Mouse (Mus musculus) hindbrain, embryonic 14.5 days (tissue): ENCODE measurements at regions not wholly inside any gene's neighbourhood (a gene's known extent, or its start where the extent isn't known, plus 50 kb on each side); places are given as distances from the start of the nearest gene placed in this dataset.
A peak's percentile ranks its signal among the peaks of the same experiment; 100 is the strongest.

Source experiments
- ATAC-seq: fragments of 200-750 bp; cut with Nextera tagmentation; 2 replicates; pipeline ENCODE4 v1.8.0; 2017; ENCODE audit warnings: moderate number of reproducible peaks, mild to moderate bottlenecking, moderate TSS enrichment, moderate library complexity; ENCODE audit not compliant: low FRiP score
- DNase-seq: peaks from one replicate; pipeline ENCODE4 v3.0.0-alpha.2; 2015; ENCODE audit warnings: low spot score
- H3K27ac ChIP-seq: fragments of 300-500 bp; sonication (generic); 2 replicates; pipeline ENCODE4 v1.5.1; 2014; ENCODE audit warnings: mild to moderate bottlenecking, moderate library complexity
- H3K27me3 ChIP-seq: fragments of 300-500 bp; sonication (generic); 2 replicates; pipeline ENCODE4 v1.6.1; 2014; ENCODE audit warnings: mild to moderate bottlenecking, low read length, mixed read lengths; ENCODE audit not compliant: control insufficient read depth, insufficient read depth
- H3K36me3 ChIP-seq: fragments of 300-500 bp; sonication (generic); replicated peaks from 2 replicates; pipeline ENCODE4 v1.6.1; 2014; ENCODE audit not compliant: control insufficient read depth, insufficient read depth
- H3K4me1 ChIP-seq: fragments of 300-500 bp; sonication (generic); replicated peaks from 2 replicates; pipeline ENCODE4 v1.6.1; 2014; ENCODE audit warnings: antibody characterized with exemption, low read length, mixed read lengths; ENCODE audit not compliant: control insufficient read depth, insufficient read depth
- H3K4me2 ChIP-seq: fragments of 300-500 bp; sonication (generic); replicated peaks from 2 replicates; pipeline ENCODE4 v1.6.1; 2014; ENCODE audit warnings: mild to moderate bottlenecking, moderate library complexity
- H3K4me3 ChIP-seq: fragments of 300-500 bp; sonication (generic); replicated peaks from 2 replicates; pipeline ENCODE4 v1.5.1; 2014; ENCODE audit warnings: mild to moderate bottlenecking, low read length
- H3K9ac ChIP-seq: fragments of 300-500 bp; sonication (generic); 2 replicates; pipeline ENCODE4 v1.6.1; 2014
- H3K9me3 ChIP-seq: fragments of 300-500 bp; sonication (generic); 2 replicates; pipeline ENCODE4 v1.6.1; 2016; ENCODE audit warnings: low read length; ENCODE audit not compliant: control insufficient read depth
- WGBS: fragments of 180-500 bp; shearing (Covaris S2); extraction: QIAGEN DNeasy Blood & Tissue Kit; methylation state at CpG from one replicate; pipeline ENCODE4 v1.1.7; 2014; 5-methylcytosine and 5-hydroxymethylcytosine counted together

GRCm38 (mm10) chr6:122394160-122394559, 53.8 kb upstream of the Phc1 start:
- Histone ChIP-seq H3K4me3 (no peak overlapping the region), H3K36me3 (no peaks in the 10 kb centered on the region), H3K9ac (no peak overlapping the region), H3K27ac (no peak overlapping the region), H3K4me2 (no peak overlapping the region), H3K27me3 (no peaks in the 10 kb centered on the region), H3K9me3 (no peaks in the 10 kb centered on the region), H3K4me1 (no peaks in the 10 kb centered on the region)
- ATAC-seq (no peak), DNase-seq (no peak)
- WGBS = 86% methylated on average over 5 of the region's 5 CpGs

GRCm38 (mm10) chr6:122393231-122393881, 53.0 kb upstream of the Phc1 start:
- Histone ChIP-seq H3K27ac (no peak overlapping the region), H3K4me3 (no peak overlapping the region), H3K27me3 (no peaks in the 10 kb centered on the region), H3K4me2 (no peak overlapping the region), H3K4me1 (no peaks in the 10 kb centered on the region), H3K36me3 (no peaks in the 10 kb centered on the region), H3K9ac (no peak overlapping the region), H3K9me3 (no peaks in the 10 kb centered on the region)
- no peak for ATAC-seq
- no peak for DNase-seq
- 80% methylated on average over 19 of the region's 19 CpGs for WGBS

GRCm38 (mm10) chr6:122391725-122392667, 51.6 kb upstream of the Phc1 start:
- H3K4me3 ChIP-seq = no peak overlapping the region
- H3K4me2 ChIP-seq = peak overlapping the region; percentile 28; the same call in 1 of the 2 replicates
- WGBS = 37% methylated on average over 29 of the region's 29 CpGs

GRCm38 (mm10) chr6:122391126-122391525, 50.8 kb upstream of the Phc1 start:
- ATAC-seq (no peak), DNase-seq (no peak)
- no peak overlapping the region for H3K27ac ChIP-seq
- no peaks in the 10 kb centered on the region for H3K4me1 ChIP-seq
- H3K27me3 ChIP-seq = no peaks in the 10 kb centered on the region
- no peaks in the 10 kb centered on the region for H3K9me3 ChIP-seq
- no peak overlapping the region for H3K9ac ChIP-seq
- WGBS = 82% methylated on average over 10 of the region's 10 CpGs
- H3K4me3 ChIP-seq = no peak overlapping the region
- no peaks in the 10 kb centered on the region for H3K36me3 ChIP-seq
- H3K4me2 ChIP-seq = no peak overlapping the region

More at GRCm38 (mm10) chr6:122391725-122392667, 51.6 kb upstream of the Phc1 start:
- no peaks in the 10 kb centered on the region for H3K9me3 ChIP-seq
- H3K4me1 ChIP-seq = no peaks in the 10 kb centered on the region
- ATAC-seq (peak; percentile 82), DNase-seq (peak; percentile 86)
- no peaks in the 10 kb centered on the region for H3K36me3 ChIP-seq
- H3K27ac ChIP-seq = no peak overlapping the region
- no peaks in the 10 kb centered on the region for H3K27me3 ChIP-seq
- H3K9ac ChIP-seq = no peak overlapping the region

- Histone ChIP-seq H3K4me1 (no peaks in the 10 kb centered on the region), H3K4me3 (no peak overlapping the region), H3K36me3 (no peaks in the 10 kb centered on the region), H3K27me3 (no peaks in the 10 kb centered on the region), H3K4me2 (no peak overlapping the region), H3K9ac (no peak overlapping the region), H3K9me3 (no peaks in the 10 kb centered on the region), H3K27ac (no peak overlapping the region)
- DNase-seq (no peak), ATAC-seq (no peak)
- WGBS = 90% methylated on average over 13 of the region's 13 CpGs
These were observed 50.4 kb upstream of the Phc1 start for GRCm38 (mm10) chr6:122390720-122391119.
